Mouse (Mus musculus) liver, embryonic 12.5 days (tissue): ENCODE measurements around the gene Eno3. TPM values are rescaled to one million over a fixed set of nuclear protein-coding genes. Genes with fewer than 3 reads are reported as not detected.
A peak's percentile ranks its signal among the peaks of the same experiment; 100 is the strongest.

Source experiments
- ATAC-seq: fragments of 200-750 bp; cut with Nextera tagmentation; 2 replicates; pipeline ENCODE4 v1.8.0; 2017; ENCODE audit warnings: moderate number of reproducible peaks, mild to moderate bottlenecking, moderate library complexity
- H3K27ac ChIP-seq: fragments of 300-500 bp; sonication (generic); 2 replicates; pipeline ENCODE4 v1.5.1; 2016; ENCODE audit warnings: mild to moderate bottlenecking
- H3K27me3 ChIP-seq: fragments of 300-500 bp; sonication (generic); replicated peaks from 2 replicates; pipeline ENCODE4 v1.6.1; 2016; ENCODE audit warnings: mild to moderate bottlenecking, moderate library complexity
- H3K36me3 ChIP-seq: fragments of 300-500 bp; sonication (generic); 2 replicates; pipeline ENCODE4 v1.6.1; 2016; ENCODE audit warnings: mild to moderate bottlenecking, moderate library complexity
- H3K4me1 ChIP-seq: fragments of 300-500 bp; sonication (generic); 2 replicates; pipeline ENCODE4 v1.6.1; 2016
- H3K4me2 ChIP-seq: fragments of 300-500 bp; sonication (generic); 2 replicates; pipeline ENCODE4 v1.6.1; 2016; ENCODE audit warnings: mild to moderate bottlenecking, moderate library complexity
- H3K4me3 ChIP-seq: fragments of 300-500 bp; sonication (generic); 2 replicates; pipeline ENCODE4 v1.5.1; 2016; ENCODE audit warnings: mild to moderate bottlenecking, moderate library complexity
- H3K9ac ChIP-seq: fragments of 300-500 bp; sonication (generic); 2 replicates; pipeline ENCODE4 v1.6.1; 2016; ENCODE audit warnings: mild to moderate bottlenecking, moderate library complexity
- H3K9me3 ChIP-seq: fragments of 300-500 bp; sonication (generic); replicated peaks from 2 replicates; pipeline ENCODE4 v1.6.1; 2016; ENCODE audit warnings: mild to moderate bottlenecking, moderate library complexity
- WGBS: fragments of 180-500 bp; shearing (Covaris S2); methylation state at CpG from one replicate; pipeline ENCODE4 v1.1.7; 2016; ENCODE audit not compliant: insufficient replicate concordance; 5-methylcytosine and 5-hydroxymethylcytosine counted together
- polyA plus RNA-seq: library from polyadenylated mRNA; unstranded; fragments of >200 nt; fragmentation: Nextera tagmentation; extraction: Ambion mirVana; gene quantifications from 2 replicates; pipeline ENCODE4 v1.2.1, GENCODE M21; 2016

Eno3 gene
- polyA plus RNA-seq, 1 experiment from 2014 or later = 7.6 TPM

- peak overlapping the region; percentile 74 for H3K4me3 ChIP-seq
- H3K9me3 ChIP-seq = no peaks in the 10 kb centered on the region
- H3K27ac ChIP-seq = peak overlapping the region; percentile 99
- H3K4me1 ChIP-seq = peaks cover 64% of the 10 kb centered on the region
- 78% methylated on average over 12 of the region's 12 CpGs for WGBS
- peak overlapping the region; percentile 96 for H3K4me2 ChIP-seq
- peak overlapping the region; percentile 87 for H3K9ac ChIP-seq
- ATAC-seq = no peak
- H3K27me3 ChIP-seq = no peaks in the 10 kb centered on the region
- H3K36me3 ChIP-seq = peaks cover 51% of the 10 kb centered on the region
Observed at GRCm38 (mm10) chr11:70645461-70646258, 11.3 kb upstream of the Eno3 start.

- Histone ChIP-seq H3K36me3 (peaks cover 56% of the 10 kb centered on the region), H3K9me3 (no peaks in the 10 kb centered on the region), H3K27me3 (no peaks in the 10 kb centered on the region), H3K27ac (peak overlapping the region; percentile 99), H3K4me1 (peaks cover 64% of the 10 kb centered on the region), H3K4me3 (peak overlapping the region; percentile 74), H3K9ac (peak overlapping the region; percentile 87), H3K4me2 (peak overlapping the region; percentile 96)
- WGBS = 21% methylated on average over 3 of the region's 3 CpGs
- no peak for ATAC-seq
Observed at GRCm38 (mm10) chr11:70646259-70646555, 10.8 kb upstream of the Eno3 start.

GRCm38 (mm10) chr11:70646691-70647650 lies 10.0 kb upstream of the Eno3 start, which contains the start of the genes Rnf167 and Slc25a11:
Gene Rnf167, plus strand, starts transcription at chr11:70647235.
Gene Slc25a11, minus strand, starts transcription at chr11:70647479.
- no peaks in the 10 kb centered on the region for H3K9me3 ChIP-seq
- peak within 1 kb of the TSS; percentile 74 for H3K4me3 ChIP-seq
- peak; percentile 81 for ATAC-seq
- WGBS = under 1% methylated on average over 63 of the region's 63 CpGs
- H3K36me3 ChIP-seq = peaks cover 64% of the 10 kb centered on the region
- peak within 1 kb of the TSS; percentile 88 for H3K9ac ChIP-seq
- H3K27me3 ChIP-seq = no peaks in the 10 kb centered on the region
- H3K27ac ChIP-seq = peak within 1 kb of the TSS; percentile 99
- H3K4me1 ChIP-seq = peaks cover 67% of the 10 kb centered on the region
- H3K4me2 ChIP-seq = peak within 1 kb of the TSS; percentile 96

DNA sequence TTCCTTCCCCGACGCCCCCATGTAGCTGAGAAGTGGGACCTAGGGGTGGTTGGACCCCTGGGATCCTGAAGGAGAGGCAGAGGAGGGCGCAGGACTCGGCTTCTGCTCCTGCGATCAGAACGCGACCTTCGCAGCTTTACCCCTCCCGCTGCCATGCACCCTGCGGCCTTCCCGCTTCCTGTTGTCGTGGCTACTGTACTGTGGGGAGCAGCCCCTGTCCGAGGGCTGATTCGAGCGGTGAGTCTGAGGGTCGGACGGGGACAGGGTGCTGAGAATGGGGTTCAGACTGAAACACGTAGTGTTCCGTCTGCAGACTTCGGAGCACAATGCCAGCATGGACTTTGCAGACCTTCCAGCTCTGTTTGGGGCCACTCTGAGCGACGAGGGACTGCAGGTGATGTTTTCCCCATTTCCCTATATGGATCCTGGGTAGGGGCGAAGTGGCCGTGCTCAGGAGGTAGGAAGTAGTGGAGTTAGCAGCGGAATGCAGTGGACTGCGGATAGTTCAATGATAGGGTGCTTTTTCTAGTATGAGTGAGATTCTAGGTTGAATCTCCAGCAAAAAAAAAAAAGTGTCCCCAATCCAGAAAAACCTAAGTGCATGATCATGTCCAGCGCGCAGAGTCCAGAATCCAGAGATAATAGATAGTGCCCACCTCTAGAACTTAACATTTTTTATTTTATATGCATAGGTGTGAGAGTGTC lies 9.1 kb upstream of the Eno3 start:
- peaks cover 76% of the 10 kb centered on the region for H3K4me1 ChIP-seq
- peaks cover 71% of the 10 kb centered on the region for H3K36me3 ChIP-seq
- H3K4me3 ChIP-seq = peak overlapping the region; percentile 74
- 2% methylated on average over 28 of the region's 28 CpGs for WGBS
- no peaks in the 10 kb centered on the region for H3K27me3 ChIP-seq
- peak overlapping the region; percentile 99 for H3K27ac ChIP-seq
- peak overlapping the region; percentile 88 for H3K9ac ChIP-seq
- H3K9me3 ChIP-seq = no peaks in the 10 kb centered on the region
- ATAC-seq = peak; percentile 40
- H3K4me2 ChIP-seq = peak overlapping the region; percentile 93

GRCm38 (mm10) chr11:70648512-70648911 lies 8.5 kb upstream of the Eno3 start:
- Histone ChIP-seq H3K36me3 (peaks cover 67% of the 10 kb centered on the region), H3K4me1 (peaks cover 79% of the 10 kb centered on the region), H3K27me3 (no peaks in the 10 kb centered on the region), H3K27ac (peak overlapping the region; percentile 99), H3K4me2 (peak overlapping the region; percentile 93), H3K9me3 (no peaks in the 10 kb centered on the region), H3K4me3 (peak overlapping the region; percentile 74), H3K9ac (peak overlapping the region; percentile 88)
- peak; percentile 30 for ATAC-seq
- WGBS = 25% methylated on average over 4 of the region's 4 CpGs

DNA sequence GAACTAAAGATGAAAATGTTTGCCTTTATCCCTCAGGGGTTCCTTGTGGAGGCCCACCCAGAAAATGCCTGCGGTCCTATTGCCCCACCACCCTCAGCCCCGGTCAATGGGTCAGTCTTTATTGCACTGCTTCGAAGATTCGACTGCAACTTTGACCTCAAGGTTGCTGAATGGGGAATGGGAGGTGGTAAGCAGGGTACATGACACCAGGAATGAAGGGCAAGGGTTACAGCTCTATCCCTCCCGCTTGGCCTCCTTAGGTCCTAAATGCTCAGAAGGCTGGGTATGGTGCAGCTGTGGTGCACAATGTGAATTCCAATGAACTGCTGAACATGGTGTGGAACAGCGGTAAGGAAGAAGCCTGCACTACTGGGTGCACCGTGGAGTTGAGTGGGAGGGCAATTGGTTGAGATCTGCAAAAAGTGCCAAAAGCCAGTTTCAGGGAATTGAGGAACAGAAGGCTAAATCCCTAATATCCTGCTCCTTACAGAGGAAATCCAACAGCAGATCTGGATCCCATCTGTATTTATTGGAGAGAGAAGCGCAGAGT lies 7.7 kb upstream of the Eno3 start:
- Histone ChIP-seq H3K4me1 (peaks cover 78% of the 10 kb centered on the region), H3K4me3 (peak overlapping the region; percentile 74), H3K9ac (peak overlapping the region; percentile 88), H3K27ac (peak overlapping the region; percentile 99), H3K9me3 (no peaks in the 10 kb centered on the region), H3K4me2 (peak overlapping the region; percentile 93), H3K27me3 (no peaks in the 10 kb centered on the region), H3K36me3 (peaks cover 62% of the 10 kb centered on the region)
- no peak for ATAC-seq
- WGBS = 75% methylated on average over 8 of the region's 8 CpGs

GRCm38 (mm10) chr11:70650322-70651175 lies 6.5 kb upstream of the Eno3 start:
- Histone ChIP-seq H3K27ac (peak overlapping the region; percentile 99), H3K9me3 (no peaks in the 10 kb centered on the region), H3K4me2 (peak overlapping the region; percentile 93), H3K27me3 (no peaks in the 10 kb centered on the region), H3K4me1 (peaks cover 70% of the 10 kb centered on the region), H3K36me3 (peaks cover 49% of the 10 kb centered on the region), H3K9ac (peak overlapping the region; percentile 47), H3K4me3 (peak overlapping the region; percentile 74)
- ATAC-seq = no peak
- 40% methylated on average over 12 of the region's 12 CpGs for WGBS

DNA sequence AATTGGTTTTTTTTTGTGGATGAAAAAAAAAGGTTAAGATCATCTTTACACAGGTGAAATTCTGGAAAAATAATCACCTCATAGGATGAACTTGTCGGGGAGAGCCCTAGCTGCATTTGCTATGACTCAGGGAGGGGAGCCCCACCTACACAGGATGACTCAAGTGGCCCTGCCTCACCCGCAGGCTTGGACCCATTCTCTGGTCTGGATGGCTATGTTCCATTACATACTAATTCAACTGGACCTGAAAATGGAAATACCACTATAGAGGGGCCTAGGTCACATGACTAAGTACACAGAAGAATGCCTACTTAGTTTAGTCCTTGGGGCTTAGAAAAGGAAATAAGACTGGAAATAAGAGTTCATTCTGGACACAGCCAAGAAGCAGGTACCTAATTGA lies 5.6 kb upstream of the Eno3 start:
- H3K27me3 ChIP-seq = 0 out of 2 replicates have a peak, but pooled peaks cover 3% of the 10 kb centered on the region
- H3K9me3 ChIP-seq = no peaks in the 10 kb centered on the region
- peaks cover 70% of the 10 kb centered on the region for H3K4me1 ChIP-seq
- peak overlapping the region; percentile 29 for H3K4me3 ChIP-seq
- H3K36me3 ChIP-seq = peaks cover 47% of the 10 kb centered on the region
- WGBS = 41% methylated on average over 2 of the region's 2 CpGs
- 0 out of 2 replicates have a peak overlapping the region, but pooled peaks have one; percentile 47 for H3K9ac ChIP-seq
- no peak for ATAC-seq
- H3K4me2 ChIP-seq = peak overlapping the region; percentile 93
- peak overlapping the region; percentile 99 for H3K27ac ChIP-seq

DNA sequence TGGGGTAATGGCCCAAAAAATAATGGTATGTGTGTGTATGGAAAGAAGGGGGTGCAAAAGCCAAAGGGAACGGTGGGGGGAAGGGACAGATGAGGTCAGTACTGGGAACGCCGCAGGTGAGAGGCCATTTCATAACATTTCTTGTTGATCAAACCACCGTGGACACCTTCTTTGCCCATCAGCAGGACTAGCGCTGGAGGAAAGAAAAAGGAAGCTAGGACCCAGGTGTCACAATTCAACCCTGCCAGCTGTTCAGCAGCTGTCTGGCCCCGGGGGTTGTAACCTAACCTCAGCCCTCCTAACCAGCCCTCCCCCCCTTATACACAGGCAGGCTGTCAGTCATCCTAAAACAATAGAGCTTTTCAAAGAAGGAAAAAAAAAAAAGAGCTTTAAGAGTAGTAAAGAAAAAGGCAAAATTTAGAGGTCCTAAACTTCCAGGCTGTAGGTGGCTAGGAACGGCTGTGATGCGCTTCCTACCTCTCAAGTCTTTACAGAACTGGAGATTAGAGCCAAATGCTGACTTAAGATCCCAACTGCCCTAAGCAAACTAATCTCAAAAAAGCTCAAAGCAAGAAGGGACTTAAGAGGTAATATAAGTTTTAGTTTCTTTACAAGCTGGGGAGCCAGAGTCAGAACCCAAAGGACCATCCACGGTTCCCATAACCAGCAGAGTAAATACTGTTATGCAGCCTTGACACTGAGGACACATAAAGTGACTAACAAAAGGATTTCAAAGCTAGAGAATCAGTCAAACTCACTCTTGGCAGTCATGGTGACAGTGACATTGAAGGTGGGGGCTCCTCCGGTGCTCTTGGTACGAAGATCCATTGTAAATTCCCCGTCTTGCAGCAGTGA lies 4.7 kb upstream of the Eno3 start:
- Histone ChIP-seq H3K9ac (peak overlapping the region; percentile 99), H3K4me3 (peak overlapping the region; percentile 99), H3K4me1 (peaks cover 76% of the 10 kb centered on the region), H3K27ac (peak overlapping the region; percentile 99), H3K9me3 (no peaks in the 10 kb centered on the region), H3K36me3 (peaks cover 47% of the 10 kb centered on the region), H3K4me2 (peak overlapping the region; percentile 93), H3K27me3 (0 out of 2 replicates have a peak, but pooled peaks cover 9% of the 10 kb centered on the region)
- no peak for ATAC-seq
- 41% methylated on average over 12 of the region's 12 CpGs for WGBS

DNA sequence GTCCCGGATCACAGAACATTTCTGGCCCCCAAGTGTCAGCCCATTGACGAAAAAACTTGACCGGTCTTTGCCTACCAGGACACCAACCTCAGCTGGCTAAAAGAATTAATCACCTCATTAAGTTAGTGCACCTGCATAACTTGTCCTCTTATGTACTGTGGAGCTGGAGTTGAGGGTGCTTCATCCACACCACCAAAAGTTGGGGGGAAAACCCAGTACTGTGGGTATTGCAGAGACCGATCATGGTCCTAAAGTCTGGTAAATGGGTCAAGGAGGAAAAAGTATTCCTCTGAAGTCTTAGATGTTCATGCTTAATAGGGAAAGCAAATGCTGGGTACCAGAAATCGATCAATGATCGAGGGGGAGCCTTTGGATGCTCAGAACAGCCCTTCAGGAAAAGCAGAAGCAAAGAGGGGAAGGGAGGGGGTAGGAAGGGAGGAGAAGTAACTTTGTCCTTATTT lies 4.1 kb upstream of the Eno3 start:
- WGBS = 20% methylated on average over 6 of the region's 6 CpGs
- H3K27me3 ChIP-seq = 0 out of 2 replicates have a peak, but pooled peaks cover 9% of the 10 kb centered on the region
- H3K27ac ChIP-seq = peak overlapping the region; percentile 99
- no peak for ATAC-seq
- peaks cover 47% of the 10 kb centered on the region for H3K36me3 ChIP-seq
- peak overlapping the region; percentile 99 for H3K9ac ChIP-seq
- H3K4me2 ChIP-seq = peak overlapping the region; percentile 93
- peaks cover 81% of the 10 kb centered on the region for H3K4me1 ChIP-seq
- H3K4me3 ChIP-seq = peak overlapping the region; percentile 99
- H3K9me3 ChIP-seq = no peaks in the 10 kb centered on the region
